Mouse (Mus musculus) cerebellum, adult 2 months (tissue): Measurements from ENCODE around the gene Dock6.

Experiments used
- CTCF ChIP-seq: fragments of 200-500 bp; IDR thresholded peaks from 2 replicates; pipeline ENCODE4 v1.5.1; 2011; ENCODE audit warnings: low read depth, mild to moderate bottlenecking, control low read depth, low read length, moderate library complexity, borderline replicate concordance; ENCODE audit not compliant: insufficient read depth
- POLR2A ChIP-seq: fragments of 200-500 bp; IDR thresholded peaks from 2 replicates; pipeline ENCODE4 v1.6.1; 2011; ENCODE audit warnings: low read length, control low read depth, borderline replicate concordance; ENCODE audit not compliant: insufficient read depth

DNA sequence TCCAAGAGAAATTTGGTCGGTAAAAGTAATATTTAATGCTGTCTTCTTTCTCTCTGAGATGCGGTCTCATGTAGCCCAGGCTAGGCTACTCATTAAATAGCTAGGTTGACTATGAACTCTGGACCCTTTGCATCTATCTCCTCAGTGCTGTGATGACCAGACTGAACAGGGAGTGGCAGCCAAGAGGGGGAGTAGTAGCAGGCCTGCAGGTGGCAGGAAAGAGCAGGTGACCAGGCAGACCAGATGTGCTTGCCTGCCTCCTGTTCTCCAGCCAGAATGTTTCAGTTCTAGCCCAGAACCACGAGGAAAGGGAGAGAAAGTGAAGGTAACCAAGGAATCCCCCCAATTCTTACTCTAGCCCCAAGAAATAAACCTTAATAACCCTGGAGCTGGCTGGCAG is 36.8 kb upstream of the Dock6 start:
- no peak for TF ChIP-seq POLR2A
- TF ChIP-seq CTCF: no peak
